Mouse (Mus musculus): ENCODE data around the gene Mrtfa.

GRCm38 (mm10) chr15:81181233-81181632 is 9.3 kb downstream of the Mrtfa start:
- TF ChIP-seq CTCF (IDR thresholded peaks at IDR 0.05; ENCODE audit: low read depth, low read length) (no peak), GATA1 (IDR thresholded peaks at IDR 0.05; ENCODE audit: borderline replicate concordance, low read length) (no peak), TAL1 (conservative IDR thresholded peaks at IDR 0.05; ENCODE audit: low read depth, low read length) (no peak), GATA2 (IDR thresholded peaks at IDR 0.05; ENCODE audit: borderline replicate concordance, low read depth, low read length) (no peak)

Measured in G1E (cell line).